Mouse (Mus musculus) heart, embryonic 16.5 days (tissue): ENCODE results near the gene Iars2. TPM values are rescaled to one million over a fixed set of nuclear protein-coding genes. Genes with fewer than 3 reads are reported as not detected.

Source experiments
- ATAC-seq: fragments of 200-750 bp; cut with Nextera tagmentation; replicated peaks from 2 replicates; pipeline ENCODE4 v1.8.0; 2017; ENCODE audit warnings: moderate number of reproducible peaks; ENCODE audit not compliant: insufficient read depth, low FRiP score; ENCODE audit errors: extremely low read depth
- H3K27ac ChIP-seq: fragments of 300-500 bp; sonication (generic); 2 replicates; pipeline ENCODE4 v1.5.1; 2014; ENCODE audit warnings: mild to moderate bottlenecking, low read length, control low read depth, moderate library complexity
- H3K27me3 ChIP-seq: fragments of 300-500 bp; sonication (generic); 2 replicates; pipeline ENCODE4 v1.6.1; 2014; ENCODE audit warnings: low read length, mixed read lengths; ENCODE audit not compliant: control insufficient read depth, insufficient read depth
- H3K36me3 ChIP-seq: fragments of 300-500 bp; sonication (generic); 2 replicates; pipeline ENCODE4 v1.6.1; 2014; ENCODE audit not compliant: control insufficient read depth, insufficient read depth
- H3K4me1 ChIP-seq: fragments of 300-500 bp; sonication (generic); 2 replicates; pipeline ENCODE4 v1.6.1; 2014; ENCODE audit warnings: low read length, mixed read lengths; ENCODE audit not compliant: control insufficient read depth, insufficient read depth
- H3K4me2 ChIP-seq: fragments of 300-500 bp; sonication (generic); 2 replicates; pipeline ENCODE4 v1.6.1; 2014; ENCODE audit warnings: low read depth, mild to moderate bottlenecking, control low read depth, low read length
- H3K4me3 ChIP-seq: fragments of 300-500 bp; sonication (generic); 2 replicates; pipeline ENCODE4 v1.5.1; 2014; ENCODE audit warnings: mild to moderate bottlenecking, control low read depth, low read length
- H3K9ac ChIP-seq: fragments of 300-500 bp; sonication (generic); 2 replicates; pipeline ENCODE4 v1.6.1; 2014; ENCODE audit warnings: low read length, control low read depth
- H3K9me3 ChIP-seq: fragments of 300-500 bp; sonication (generic); replicated peaks from 2 replicates; pipeline ENCODE4 v1.6.1; 2016; ENCODE audit warnings: low read length; ENCODE audit not compliant: control insufficient read depth
- WGBS: fragments of 180-500 bp; shearing (Covaris S2); extraction: QIAGEN DNeasy Blood & Tissue Kit; methylation state at CpG from one replicate; pipeline ENCODE4 v1.1.7; 2014; 5-methylcytosine and 5-hydroxymethylcytosine counted together
- polyA plus RNA-seq: library from polyadenylated mRNA; unstranded; fragments of >200 nt; fragmentation: Nextera tagmentation; extraction: Ambion mirVana; gene quantifications from 2 replicates; pipeline ENCODE4 v1.2.1, GENCODE M21; 2015

The Iars2 gene
- polyA plus RNA-seq, 1 experiment from 2014 or later = 42.6 TPM

- WGBS = 59% methylated on average over 9 of the region's 9 CpGs
- Histone ChIP-seq H3K4me3 (no peak overlapping the region), H3K4me1 (peaks cover 13% of the 10 kb centered on the region), H3K9me3 (no peaks in the 10 kb centered on the region), H3K9ac (no peak overlapping the region), H3K27me3 (no peaks in the 10 kb centered on the region), H3K36me3 (peaks cover 53% of the 10 kb centered on the region), H3K27ac (no peak overlapping the region), H3K4me2 (no peak overlapping the region)
- ATAC-seq = no peak
Observed at GRCm38 (mm10) chr1:185279288-185279687, 49.9 kb downstream of the Iars2 start.

DNA sequence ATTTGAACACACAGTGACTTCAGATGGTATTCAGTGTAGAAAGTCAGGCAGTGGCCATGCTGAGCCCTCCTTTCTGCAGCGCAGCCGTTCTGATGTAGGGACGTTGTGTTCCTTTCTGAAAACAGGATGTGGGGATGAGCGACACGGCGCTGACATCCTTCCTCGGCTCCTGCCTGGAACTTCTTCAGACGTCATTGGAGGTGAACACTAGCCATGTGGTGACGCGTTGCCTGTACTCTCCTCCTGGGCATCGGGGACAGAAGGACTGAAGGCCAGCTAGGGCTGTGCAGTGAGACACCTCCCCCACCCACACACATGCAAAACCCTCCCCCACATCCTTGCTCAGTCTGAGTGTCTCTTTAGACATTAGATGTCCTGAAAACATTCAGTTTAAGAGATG lies 52.2 kb downstream of the Iars2 start:
- no peak overlapping the region for H3K9ac ChIP-seq
- H3K36me3 ChIP-seq = peaks cover 54% of the 10 kb centered on the region
- no peak overlapping the region for H3K4me3 ChIP-seq
- H3K27ac ChIP-seq = no peak overlapping the region
- peaks cover 5% of the 10 kb centered on the region; the same call in 1 of the 2 replicates for H3K4me1 ChIP-seq
- WGBS = 64% methylated on average over 11 of the region's 11 CpGs
- H3K27me3 ChIP-seq = no peaks in the 10 kb centered on the region
- no peak overlapping the region for H3K4me2 ChIP-seq
- no peak for ATAC-seq
- H3K9me3 ChIP-seq = peaks cover 2% of the 10 kb centered on the region

- WGBS = 60% methylated on average over 7 of the region's 7 CpGs
- peaks cover 2% of the 10 kb centered on the region for H3K9me3 ChIP-seq
- peaks cover 60% of the 10 kb centered on the region for H3K36me3 ChIP-seq
- H3K4me2 ChIP-seq = no peak overlapping the region
- H3K4me1 ChIP-seq = peaks cover 5% of the 10 kb centered on the region; the same call in 1 of the 2 replicates
- no peak overlapping the region for H3K9ac ChIP-seq
- no peaks in the 10 kb centered on the region for H3K27me3 ChIP-seq
- H3K27ac ChIP-seq = no peak overlapping the region
- H3K4me3 ChIP-seq = no peak overlapping the region
- ATAC-seq = no peak
Observed at GRCm38 (mm10) chr1:185275976-185276375, 53.2 kb downstream of the Iars2 start.

DNA sequence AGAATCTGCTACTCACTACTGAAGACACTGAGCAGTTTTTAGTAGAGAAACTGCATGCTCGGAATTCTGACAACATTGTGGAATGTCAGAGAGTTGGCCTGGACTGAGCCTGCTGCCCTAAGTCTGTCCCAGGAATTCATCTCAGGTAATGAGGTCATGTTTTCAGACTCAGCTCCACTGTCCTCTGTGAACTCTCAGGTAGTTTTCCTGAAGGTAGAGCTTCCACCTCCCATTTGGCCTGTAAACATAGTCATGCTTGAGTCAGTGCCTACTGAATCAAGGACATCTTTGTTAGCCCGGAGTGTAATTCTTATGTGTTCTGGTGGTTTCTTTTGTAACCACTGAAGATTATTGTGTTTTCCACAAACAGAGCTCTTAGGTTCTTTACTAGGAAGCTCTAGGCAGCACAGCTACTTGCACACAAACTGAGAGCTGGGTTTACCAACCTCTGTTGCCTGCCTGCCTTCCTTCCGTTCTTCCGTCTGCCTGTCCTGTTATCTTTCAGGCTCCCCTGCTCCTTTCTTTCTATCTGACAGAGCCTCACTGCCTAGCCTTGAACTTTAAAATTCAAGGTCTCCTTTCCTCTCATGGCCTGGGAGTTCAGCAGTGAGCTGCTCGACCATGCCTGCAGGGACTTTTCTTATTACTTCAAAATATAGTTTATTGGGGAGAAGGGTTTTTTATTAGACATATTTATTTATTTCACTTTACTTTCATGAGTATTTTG lies 54.2 kb downstream of the Iars2 start:
- H3K4me3 ChIP-seq = no peak overlapping the region

DNA sequence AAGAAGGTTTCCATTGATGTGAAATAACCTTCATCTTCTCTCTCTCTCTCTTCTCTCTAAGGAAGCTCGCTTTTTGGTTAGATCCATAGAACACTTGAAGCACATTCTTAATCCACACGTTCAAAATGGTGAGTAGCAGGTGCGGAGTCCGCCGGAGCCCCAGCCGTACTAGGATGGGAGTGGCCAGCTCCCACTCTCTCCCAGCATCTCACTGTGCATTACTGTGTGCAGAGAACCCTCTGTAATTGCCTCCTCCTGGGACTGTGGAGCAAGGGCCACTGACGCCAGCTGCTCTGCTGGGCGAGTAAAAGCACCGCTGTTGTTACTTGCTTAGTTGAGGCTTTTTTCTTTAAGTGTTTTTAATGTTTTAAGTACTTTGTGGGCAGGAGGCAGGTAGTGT lies 57.8 kb downstream of the Iars2 start:
- H3K27me3 ChIP-seq = no peaks in the 10 kb centered on the region
- H3K36me3 ChIP-seq = peaks cover 50% of the 10 kb centered on the region
- no peak overlapping the region for H3K27ac ChIP-seq
- no peak for ATAC-seq
- 90% methylated on average over 9 of the region's 9 CpGs for WGBS
- H3K9ac ChIP-seq = no peak overlapping the region
- peaks cover 5% of the 10 kb centered on the region; the same call in 1 of the 2 replicates for H3K4me1 ChIP-seq
- H3K4me2 ChIP-seq = no peak overlapping the region
- peaks cover 2% of the 10 kb centered on the region for H3K9me3 ChIP-seq
- no peak overlapping the region for H3K4me3 ChIP-seq

More for the DNA sequence above, 54.2 kb downstream of the Iars2 start:
- Histone ChIP-seq H3K27ac (peak overlapping the region; percentile 27), H3K36me3 (peaks cover 53% of the 10 kb centered on the region), H3K9ac (no peak overlapping the region), H3K4me2 (no peak overlapping the region), H3K4me1 (peaks cover 5% of the 10 kb centered on the region; the same call in 1 of the 2 replicates), H3K27me3 (no peaks in the 10 kb centered on the region), H3K9me3 (peaks cover 2% of the 10 kb centered on the region)
- no peak for ATAC-seq
- 73% methylated on average over 5 of the region's 5 CpGs for WGBS

DNA sequence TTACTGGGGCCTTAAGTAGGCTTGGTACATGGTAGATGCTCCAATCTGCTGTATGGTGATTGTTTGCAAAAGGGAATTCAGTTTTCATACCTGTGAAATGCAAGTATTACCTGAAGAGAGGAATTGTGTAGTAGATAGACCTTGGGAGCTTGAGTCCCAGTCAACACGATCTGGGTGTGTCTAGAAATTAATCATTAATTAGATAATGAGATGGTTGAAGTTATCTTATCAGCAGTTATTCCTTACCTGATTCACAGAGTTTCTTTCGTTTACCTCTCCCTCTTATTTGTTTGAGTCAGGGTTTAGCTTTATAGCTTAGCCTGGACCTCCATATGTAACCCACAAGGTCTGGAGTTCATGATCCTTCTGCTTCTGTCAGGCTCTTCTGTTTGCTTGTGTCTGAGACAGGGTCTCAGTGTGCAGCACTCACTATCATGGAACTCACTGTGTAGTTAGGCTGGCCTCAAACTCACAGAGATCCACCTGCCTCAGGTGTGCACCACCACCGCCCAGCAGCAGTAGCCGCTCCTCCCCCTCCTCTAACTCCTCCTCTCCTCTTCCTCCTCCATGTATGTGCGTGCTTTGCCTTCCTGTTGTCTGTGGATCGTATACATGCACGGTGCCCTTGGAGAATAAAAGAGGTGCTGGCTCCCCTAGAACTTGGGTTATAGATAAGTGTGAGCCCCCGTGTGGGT lies 58.6 kb downstream of the Iars2 start:
- H3K9me3 ChIP-seq = peaks cover 2% of the 10 kb centered on the region
- no peak for ATAC-seq
- no peak overlapping the region for H3K9ac ChIP-seq
- peaks cover 5% of the 10 kb centered on the region; the same call in 1 of the 2 replicates for H3K4me1 ChIP-seq
- H3K27ac ChIP-seq = no peak overlapping the region
- no peaks in the 10 kb centered on the region for H3K27me3 ChIP-seq
- no peak overlapping the region for H3K4me2 ChIP-seq
- no peak overlapping the region for H3K4me3 ChIP-seq
- peaks cover 47% of the 10 kb centered on the region for H3K36me3 ChIP-seq
- 89% methylated on average over 8 of the region's 8 CpGs for WGBS

DNA sequence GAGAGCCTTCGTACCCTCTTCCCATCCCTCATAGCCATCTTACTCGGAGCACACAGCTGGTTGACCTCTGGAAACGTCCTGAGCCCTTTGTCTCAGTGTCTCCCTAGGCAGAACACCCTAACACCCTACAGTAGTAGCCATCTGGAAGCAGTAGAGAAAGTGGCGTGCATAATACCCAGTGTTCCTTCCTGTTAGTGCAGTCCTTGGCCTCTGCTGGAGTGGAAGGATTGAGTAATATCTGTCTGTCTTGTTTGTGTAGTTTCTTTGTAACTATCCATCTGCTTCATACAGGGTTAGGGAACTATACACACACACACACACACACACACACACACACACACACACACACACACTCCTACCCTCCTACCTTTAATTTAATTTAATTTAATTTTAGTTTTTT lies 60.5 kb downstream of the Iars2 start:
- ATAC-seq = no peak
- Histone ChIP-seq H3K36me3 (peaks cover 48% of the 10 kb centered on the region), H3K4me3 (no peak overlapping the region), H3K27me3 (no peaks in the 10 kb centered on the region), H3K4me1 (no peaks in the 10 kb centered on the region), H3K27ac (no peak overlapping the region), H3K9ac (no peak overlapping the region), H3K9me3 (peaks cover 2% of the 10 kb centered on the region), H3K4me2 (no peak overlapping the region)
- WGBS = 85% methylated on average over 4 of the region's 4 CpGs

DNA sequence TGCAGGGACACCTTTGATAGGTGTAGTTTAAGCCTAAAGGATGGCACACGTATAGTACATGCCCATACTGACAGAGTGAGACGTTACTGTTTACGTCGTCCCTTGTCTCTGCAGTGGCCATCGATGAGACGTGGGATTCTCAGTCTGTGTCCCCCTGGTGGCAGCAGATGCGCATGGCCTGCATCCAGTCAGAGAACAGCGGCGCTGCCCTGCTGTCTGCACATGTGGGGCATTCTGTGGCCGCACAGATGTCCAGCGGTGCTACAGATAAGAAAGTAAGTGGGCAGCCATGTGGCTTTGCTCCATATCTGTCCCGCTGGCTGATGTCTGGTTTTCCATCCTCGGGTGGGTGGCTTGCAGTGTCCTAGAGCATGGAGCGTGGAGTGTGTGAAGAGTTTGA lies 66.6 kb downstream of the Iars2 start:
- no peaks in the 10 kb centered on the region for H3K4me1 ChIP-seq
- no peaks in the 10 kb centered on the region for H3K27me3 ChIP-seq
- no peak overlapping the region for H3K27ac ChIP-seq
- H3K36me3 ChIP-seq = peaks cover 41% of the 10 kb centered on the region
- 33% methylated on average over 14 of the region's 14 CpGs for WGBS
- H3K4me3 ChIP-seq = no peak overlapping the region
- peak; percentile 60 for ATAC-seq
- H3K4me2 ChIP-seq = no peak overlapping the region
- no peak overlapping the region for H3K9ac ChIP-seq
- no peaks in the 10 kb centered on the region for H3K9me3 ChIP-seq

DNA sequence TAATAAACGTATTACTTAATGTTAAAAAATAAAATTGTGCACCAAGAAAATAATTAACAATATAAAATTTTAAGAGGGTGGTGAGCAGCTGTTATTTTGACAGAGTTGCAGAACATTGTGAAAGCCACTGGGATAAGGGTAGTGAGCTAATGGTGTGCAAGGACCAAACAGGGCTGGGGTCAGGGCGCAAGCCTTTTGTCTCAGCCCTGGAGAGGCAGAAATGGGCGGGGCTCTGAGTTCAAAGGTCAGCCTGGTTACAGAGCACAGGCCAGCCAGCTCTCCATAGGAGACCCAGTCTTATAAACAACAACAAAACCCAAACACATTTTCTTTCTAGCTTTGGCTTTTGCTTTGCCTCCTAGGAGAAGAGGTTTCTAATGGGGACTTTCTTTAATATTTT lies 72.4 kb downstream of the Iars2 start:
- no peak overlapping the region for H3K4me2 ChIP-seq
- peaks cover 23% of the 10 kb centered on the region for H3K36me3 ChIP-seq
- no peaks in the 10 kb centered on the region for H3K9me3 ChIP-seq
- H3K4me3 ChIP-seq = no peak overlapping the region
- no peak overlapping the region for H3K9ac ChIP-seq
- 72% methylated on average over 3 of the region's 3 CpGs for WGBS
- H3K27ac ChIP-seq = no peak overlapping the region
- ATAC-seq = no peak
- no peaks in the 10 kb centered on the region for H3K27me3 ChIP-seq
- peaks cover 18% of the 10 kb centered on the region for H3K4me1 ChIP-seq
